Mouse (Mus musculus) adrenal gland, postnatal 14 days (tissue): ENCODE measurements around the gene Wdr25. TPM values are rescaled to one million over a fixed set of nuclear protein-coding genes. Genes with fewer than 3 reads are reported as not detected.

Source experiments
- DNase-seq: peaks from one replicate; pipeline ENCODE4 v3.0.0; 2021; ENCODE audit warnings: mixed read lengths
- total RNA-seq: library from RNA; stranded (reverse); gene quantifications from 2 replicates; pipeline ENCODE4 v1.2.3, GENCODE M21; 2021

Gene Wdr25
- total RNA-seq, 1 experiment from 2014 or later = 4.9 TPM

- no peak for DNase-seq
These were observed 91.6 kb downstream of the Wdr25 start for GRCm38 (mm10) chr12:108985025-108985424.

GRCm38 (mm10) chr12:108987448-108987847, 94.0 kb downstream of the Wdr25 start:
- DNase-seq = no peak

- DNase-seq = no peak
These were observed 97.0 kb downstream of the Wdr25 start for GRCm38 (mm10) chr12:108990425-108990824.

- DNase-seq = no peak
These were observed 99.6 kb downstream of the Wdr25 start for GRCm38 (mm10) chr12:108993046-108993445.

- DNase-seq = peak; percentile 91
These were observed 101.1 kb downstream of the Wdr25 start for GRCm38 (mm10) chr12:108994436-108995031.

- no peak for DNase-seq
These were observed 102.7 kb downstream of the Wdr25 start for GRCm38 (mm10) chr12:108995976-108996636.

GRCm38 (mm10) chr12:108997249-108997648, 103.8 kb downstream of the Wdr25 start:
- no peak for DNase-seq

- no peak for DNase-seq
These were observed 109.5 kb downstream of the Wdr25 start for GRCm38 (mm10) chr12:109002978-109003377.

GRCm38 (mm10) chr12:109010070-109010649, 116.7 kb downstream of the Wdr25 start:
- no peak for DNase-seq

- DNase-seq = no peak
These were observed 128.8 kb downstream of the Wdr25 start for GRCm38 (mm10) chr12:109022181-109022691.

GRCm38 (mm10) chr12:109022966-109023365, 129.5 kb downstream of the Wdr25 start:
- no peak for DNase-seq

- no peak for DNase-seq
These were observed 130.3 kb downstream of the Wdr25 start for GRCm38 (mm10) chr12:109023780-109024179.

- no peak for DNase-seq
These were observed 143.6 kb downstream of the Wdr25 start for GRCm38 (mm10) chr12:109037026-109037425.

GRCm38 (mm10) chr12:109038179-109038819, 144.9 kb downstream of the Wdr25 start:
- DNase-seq = no peak

- no peak for DNase-seq
These were observed 145.9 kb downstream of the Wdr25 start for GRCm38 (mm10) chr12:109039311-109039710.

- peak; percentile 34 for DNase-seq
These were observed 151.1 kb downstream of the Wdr25 start for GRCm38 (mm10) chr12:109044497-109044896.

- DNase-seq = no peak
These were observed 152.2 kb downstream of the Wdr25 start for GRCm38 (mm10) chr12:109045581-109045980.

GRCm38 (mm10) chr12:109049949-109050348, 156.5 kb downstream of the Wdr25 start:
- DNase-seq = no peak

- DNase-seq = peak; percentile 33
These were observed 159.8 kb downstream of the Wdr25 start for GRCm38 (mm10) chr12:109053020-109053806.

- no peak for DNase-seq
These were observed 164.3 kb downstream of the Wdr25 start for GRCm38 (mm10) chr12:109057736-109058135.

- DNase-seq = no peak
These were observed 165.2 kb downstream of the Wdr25 start for GRCm38 (mm10) chr12:109058660-109059059.

GRCm38 (mm10) chr12:109067561-109068135, 174.2 kb downstream of the Wdr25 start:
- DNase-seq = peak; percentile 75
